Mouse (Mus musculus): ENCODE data around the gene Kazn. TPM values are rescaled to one million over a fixed set of nuclear protein-coding genes. Genes with fewer than 3 reads are reported as not detected.

Gene Kazn
- total RNA-seq, 1 experiment: 14.0 TPM

- H3K36me3 ChIP-seq (ENCODE audit: control insufficient read depth, insufficient read depth, low read length, poor library complexity, severe bottlenecking): peaks cover 7% of the 10 kb centered on the region; the same call in 1 of the 2 replicates
- H3K9me3 ChIP-seq (ENCODE audit: control insufficient read depth, insufficient read depth, low read depth, low read length): no peaks in the 10 kb centered on the region
- TF ChIP-seq HCFC1 (IDR thresholded peaks at IDR 0.05; ENCODE audit: borderline replicate concordance, insufficient read depth, low read length) (no peak), CHD2 (IDR thresholded peaks at IDR 0.05; ENCODE audit: low read depth, low read length) (no peak), MAFK (IDR thresholded peaks at IDR 0.05; ENCODE audit: insufficient read depth, low read depth, low read length) (no peak), ZC3H11A (IDR thresholded peaks at IDR 0.05; ENCODE audit: borderline replicate concordance, low read depth, low read length) (no peak), ZNF384 (IDR thresholded peaks at IDR 0.05; ENCODE audit: low read depth, low read length) (no peak)
- no peak overlapping the region for H3K9ac ChIP-seq (ENCODE audit: insufficient read depth, low read depth, low read length, poor library complexity, severe bottlenecking)
- H3K4me3 ChIP-seq (ENCODE audit: insufficient read depth in 1 of 2, low read depth in 1 of 2, low read length in 2 of 2, poor library complexity in 1 of 2, severe bottlenecking in 1 of 2): no peak overlapping the region
- peaks cover 0 to 8% of the 10 kb centered on the region in 2 experiments; a peak in 1 of 4 replicates for H3K4me1 ChIP-seq (ENCODE audit: control insufficient read depth in 2 of 2, insufficient read depth in 2 of 2, low read length in 2 of 2, poor library complexity in 1 of 2)
- in situ Hi-C loops (cut with MboI; ENCODE audit: low sequenced_read_pairs in 2 of 2, unreplicated experiment in 2 of 2): no loop called here
- DNase-seq (ENCODE audit: low read depth, low spot score): no peak
- no peak overlapping the region for H3K27ac ChIP-seq (ENCODE audit: insufficient read depth, low read depth, low read length, poor library complexity, severe bottlenecking)
Observed at GRCm38 (mm10) chr4:142193780-142194179, 45.4 kb downstream of the Kazn start.

GRCm38 (mm10) chr4:142193151-142193578, 46.0 kb downstream of the Kazn start:
- no peak for DNase-seq (ENCODE audit: low read depth, low spot score)
- Histone ChIP-seq H3K9me3 (ENCODE audit: control insufficient read depth, insufficient read depth, low read depth, low read length) (no peaks in the 10 kb centered on the region), H3K9ac (ENCODE audit: insufficient read depth, low read depth, low read length, poor library complexity, severe bottlenecking) (no peak overlapping the region), H3K4me1 (ENCODE audit: control insufficient read depth in 2 of 2, insufficient read depth in 2 of 2, low read length in 2 of 2, poor library complexity in 1 of 2) (peaks cover 0 to 8% of the 10 kb centered on the region in 2 experiments; a peak in 1 of 4 replicates), H3K36me3 (ENCODE audit: control insufficient read depth, insufficient read depth, low read length, poor library complexity, severe bottlenecking) (peaks cover 7% of the 10 kb centered on the region; the same call in 1 of the 2 replicates), H3K27ac (ENCODE audit: insufficient read depth, low read depth, low read length, poor library complexity, severe bottlenecking) (no peak overlapping the region), H3K4me3 (ENCODE audit: insufficient read depth in 1 of 2, low read depth in 1 of 2, low read length in 2 of 2, poor library complexity in 1 of 2, severe bottlenecking in 1 of 2) (no peak overlapping the region)
- in situ Hi-C loops (cut with MboI; ENCODE audit: low sequenced_read_pairs in 2 of 2, unreplicated experiment in 2 of 2): no loop called here
- TF ChIP-seq HCFC1 (IDR thresholded peaks at IDR 0.05; ENCODE audit: borderline replicate concordance, insufficient read depth, low read length) (no peak), ZNF384 (IDR thresholded peaks at IDR 0.05; ENCODE audit: low read depth, low read length) (no peak), ZC3H11A (IDR thresholded peaks at IDR 0.05; ENCODE audit: borderline replicate concordance, low read depth, low read length) (no peak), MAFK (IDR thresholded peaks at IDR 0.05; ENCODE audit: insufficient read depth, low read depth, low read length) (no peak), CHD2 (IDR thresholded peaks at IDR 0.05; ENCODE audit: low read depth, low read length) (no peak)

GRCm38 (mm10) chr4:142189960-142190359, 49.2 kb downstream of the Kazn start:
- H3K4me1 ChIP-seq (ENCODE audit: control insufficient read depth in 2 of 2, insufficient read depth in 2 of 2, low read length in 2 of 2, poor library complexity in 1 of 2): peaks cover 0 to 11% of the 10 kb centered on the region in 2 experiments; a peak in 1 of 4 replicates
- TF ChIP-seq HCFC1 (IDR thresholded peaks at IDR 0.05; ENCODE audit: borderline replicate concordance, insufficient read depth, low read length) (no peak), ZNF384 (IDR thresholded peaks at IDR 0.05; ENCODE audit: low read depth, low read length) (no peak), CHD2 (IDR thresholded peaks at IDR 0.05; ENCODE audit: low read depth, low read length) (no peak), ZC3H11A (IDR thresholded peaks at IDR 0.05; ENCODE audit: borderline replicate concordance, low read depth, low read length) (no peak), MAFK (IDR thresholded peaks at IDR 0.05; ENCODE audit: insufficient read depth, low read depth, low read length) (no peak)
- H3K27ac ChIP-seq (ENCODE audit: insufficient read depth, low read depth, low read length, poor library complexity, severe bottlenecking): no peak overlapping the region
- in situ Hi-C loops (cut with MboI; ENCODE audit: low sequenced_read_pairs in 2 of 2, unreplicated experiment in 2 of 2): no loop called here
- no peaks in the 10 kb centered on the region for H3K9me3 ChIP-seq (ENCODE audit: control insufficient read depth, insufficient read depth, low read depth, low read length)
- peaks cover 4% of the 10 kb centered on the region; the same call in 1 of the 2 replicates for H3K36me3 ChIP-seq (ENCODE audit: control insufficient read depth, insufficient read depth, low read length, poor library complexity, severe bottlenecking)
- H3K9ac ChIP-seq (ENCODE audit: insufficient read depth, low read depth, low read length, poor library complexity, severe bottlenecking): no peak overlapping the region
- DNase-seq (ENCODE audit: low read depth, low spot score): no peak
- H3K4me3 ChIP-seq (ENCODE audit: insufficient read depth in 1 of 2, low read depth in 1 of 2, low read length in 2 of 2, poor library complexity in 1 of 2, severe bottlenecking in 1 of 2): no peak overlapping the region

GRCm38 (mm10) chr4:142188501-142188900, 50.7 kb downstream of the Kazn start:
- H3K4me3 ChIP-seq (ENCODE audit: insufficient read depth in 1 of 2, low read depth in 1 of 2, low read length in 2 of 2, poor library complexity in 1 of 2, severe bottlenecking in 1 of 2): no peak overlapping the region
- in situ Hi-C loops (cut with MboI; ENCODE audit: low sequenced_read_pairs in 2 of 2, unreplicated experiment in 2 of 2): no loop called here

More at GRCm38 (mm10) chr4:142188501-142188900, 50.7 kb downstream of the Kazn start:
- no peak for DNase-seq (ENCODE audit: low read depth, low spot score)
- Histone ChIP-seq H3K9me3 (ENCODE audit: control insufficient read depth, insufficient read depth, low read depth, low read length) (no peaks in the 10 kb centered on the region), H3K36me3 (ENCODE audit: control insufficient read depth, insufficient read depth, low read length, poor library complexity, severe bottlenecking) (peaks cover 4% of the 10 kb centered on the region; the same call in 1 of the 2 replicates), H3K4me1 (ENCODE audit: control insufficient read depth in 2 of 2, insufficient read depth in 2 of 2, low read length in 2 of 2, poor library complexity in 1 of 2) (peaks cover 0 to 11% of the 10 kb centered on the region in 2 experiments; a peak in 1 of 4 replicates), H3K9ac (ENCODE audit: insufficient read depth, low read depth, low read length, poor library complexity, severe bottlenecking) (no peak overlapping the region), H3K27ac (ENCODE audit: insufficient read depth, low read depth, low read length, poor library complexity, severe bottlenecking) (no peak overlapping the region)
- TF ChIP-seq HCFC1 (IDR thresholded peaks at IDR 0.05; ENCODE audit: borderline replicate concordance, insufficient read depth, low read length): no peak
- no peak for TF ChIP-seq MAFK (IDR thresholded peaks at IDR 0.05; ENCODE audit: insufficient read depth, low read depth, low read length)
- TF ChIP-seq ZC3H11A (IDR thresholded peaks at IDR 0.05; ENCODE audit: borderline replicate concordance, low read depth, low read length): no peak
- no peak for TF ChIP-seq ZNF384 (IDR thresholded peaks at IDR 0.05; ENCODE audit: low read depth, low read length)
- TF ChIP-seq CHD2 (IDR thresholded peaks at IDR 0.05; ENCODE audit: low read depth, low read length): no peak

Measured in ES-E14 (cell line).